Mouse (Mus musculus) forebrain, embryonic 13.5 days (tissue): ENCODE results near the gene Atp5d. TPM values are rescaled to one million over a fixed set of nuclear protein-coding genes. Genes with fewer than 3 reads are reported as not detected.

ENCODE experiments used
- ATAC-seq: fragments of 200-750 bp; cut with Nextera tagmentation; 2 replicates; pipeline ENCODE4 v1.8.0; 2017
- H3K27ac ChIP-seq: fragments of 300-500 bp; sonication (generic); 2 replicates; pipeline ENCODE4 v1.5.1; 2015; ENCODE audit warnings: inconsistent platforms, mild to moderate bottlenecking, moderate library complexity
- H3K27me3 ChIP-seq: fragments of 300-500 bp; sonication (generic); 2 replicates; pipeline ENCODE4 v1.6.1; 2015; ENCODE audit warnings: mild to moderate bottlenecking, inconsistent platforms
- H3K36me3 ChIP-seq: fragments of 300-500 bp; sonication (generic); 2 replicates; pipeline ENCODE4 v1.6.1; 2015; ENCODE audit warnings: mild to moderate bottlenecking, inconsistent platforms; ENCODE audit not compliant: poor library complexity, severe bottlenecking
- H3K4me1 ChIP-seq: fragments of 300-500 bp; sonication (generic); 2 replicates; pipeline ENCODE4 v1.6.1; 2015; ENCODE audit warnings: inconsistent platforms
- H3K4me2 ChIP-seq: fragments of 300-500 bp; sonication (generic); 2 replicates; pipeline ENCODE4 v1.6.1; 2015; ENCODE audit warnings: inconsistent platforms, mild to moderate bottlenecking, moderate library complexity
- H3K4me3 ChIP-seq: fragments of 300-500 bp; sonication (generic); 2 replicates; pipeline ENCODE4 v1.5.1; 2015; ENCODE audit warnings: mild to moderate bottlenecking, inconsistent platforms
- H3K9ac ChIP-seq: fragments of 300-500 bp; sonication (generic); 2 replicates; pipeline ENCODE4 v1.6.1; 2015; ENCODE audit warnings: mild to moderate bottlenecking, inconsistent platforms
- H3K9me3 ChIP-seq: fragments of 300-500 bp; sonication (generic); replicated peaks from 2 replicates; pipeline ENCODE4 v1.6.1; 2016; ENCODE audit warnings: inconsistent platforms
- WGBS: fragments of 180-500 bp; shearing (Covaris S2); methylation state at CpG from one replicate; pipeline ENCODE4 v1.1.7; 2015; 5-methylcytosine and 5-hydroxymethylcytosine counted together
- polyA plus RNA-seq: library from polyadenylated mRNA; unstranded; fragments of >200 nt; fragmentation: Nextera tagmentation; extraction: Ambion mirVana; gene quantifications from 2 replicates; pipeline ENCODE4 v1.2.1, GENCODE M21; 2015

Gene Atp5d
- polyA plus RNA-seq, 1 experiment from 2014 or later: 459 TPM

GRCm38 (mm10) chr10:80120146-80120545 is 18.3 kb upstream of the Atp5d start:
- Histone ChIP-seq H3K9ac (peak overlapping the region; percentile 34), H3K4me2 (no peak overlapping the region), H3K27ac (no peak overlapping the region), H3K4me1 (peaks cover 44% of the 10 kb centered on the region), H3K36me3 (peaks cover 73% of the 10 kb centered on the region), H3K27me3 (no peaks in the 10 kb centered on the region), H3K9me3 (no peaks in the 10 kb centered on the region), H3K4me3 (no peak overlapping the region)
- no peak for ATAC-seq
- 66% methylated on average over 2 of the region's 2 CpGs for WGBS

- no peak overlapping the region for H3K4me2 ChIP-seq
- WGBS: 98% methylated on average over 2 of the region's 2 CpGs
- no peak for ATAC-seq
- peaks cover 42% of the 10 kb centered on the region for H3K4me1 ChIP-seq
- no peak overlapping the region for H3K27ac ChIP-seq
- no peaks in the 10 kb centered on the region for H3K27me3 ChIP-seq
- H3K4me3 ChIP-seq: no peak overlapping the region
- no peak overlapping the region for H3K9ac ChIP-seq
- H3K9me3 ChIP-seq: no peaks in the 10 kb centered on the region
- H3K36me3 ChIP-seq: peaks cover 88% of the 10 kb centered on the region
Observed at GRCm38 (mm10) chr10:80121639-80122038, 16.8 kb upstream of the Atp5d start.

- H3K9me3 ChIP-seq: no peaks in the 10 kb centered on the region
- H3K27ac ChIP-seq: no peak overlapping the region
- H3K36me3 ChIP-seq: peaks cover 97% of the 10 kb centered on the region
- no peak overlapping the region for H3K9ac ChIP-seq
- ATAC-seq: no peak
- H3K27me3 ChIP-seq: no peaks in the 10 kb centered on the region
- 91% methylated on average over 9 of the region's 9 CpGs for WGBS
- no peak overlapping the region for H3K4me2 ChIP-seq
- H3K4me1 ChIP-seq: peaks cover 18% of the 10 kb centered on the region
- H3K4me3 ChIP-seq: no peak overlapping the region
Observed at GRCm38 (mm10) chr10:80123932-80124562, 14.4 kb upstream of the Atp5d start.

- Histone ChIP-seq H3K4me2 (no peak overlapping the region), H3K27ac (no peak overlapping the region), H3K9ac (no peak overlapping the region), H3K9me3 (no peaks in the 10 kb centered on the region), H3K4me1 (peaks cover 17% of the 10 kb centered on the region), H3K27me3 (no peaks in the 10 kb centered on the region), H3K36me3 (peaks cover 99% of the 10 kb centered on the region), H3K4me3 (peak overlapping the region; percentile 2; the same call in 1 of the 2 replicates)
- WGBS: 94% methylated on average over 8 of the region's 8 CpGs
- no peak for ATAC-seq
Observed at GRCm38 (mm10) chr10:80127920-80128319, 10.5 kb upstream of the Atp5d start.

GRCm38 (mm10) chr10:80129846-80130245 is 8.6 kb upstream of the Atp5d start:
- H3K9ac ChIP-seq: no peak overlapping the region
- H3K4me3 ChIP-seq: no peak overlapping the region
- WGBS: 92% methylated on average over 9 of the region's 9 CpGs
- no peaks in the 10 kb centered on the region for H3K27me3 ChIP-seq
- peaks cover 100% of the 10 kb centered on the region for H3K36me3 ChIP-seq
- peaks cover 24% of the 10 kb centered on the region for H3K4me1 ChIP-seq
- no peak overlapping the region for H3K4me2 ChIP-seq
- no peak for ATAC-seq
- H3K27ac ChIP-seq: no peak overlapping the region
- no peaks in the 10 kb centered on the region for H3K9me3 ChIP-seq

GRCm38 (mm10) chr10:80130403-80131031 is 7.9 kb upstream of the Atp5d start:
- H3K4me1 ChIP-seq: peaks cover 24% of the 10 kb centered on the region
- ATAC-seq: no peak
- no peak overlapping the region for H3K4me2 ChIP-seq
- H3K36me3 ChIP-seq: peaks cover 100% of the 10 kb centered on the region
- no peak overlapping the region for H3K9ac ChIP-seq
- no peak overlapping the region for H3K4me3 ChIP-seq
- H3K27me3 ChIP-seq: no peaks in the 10 kb centered on the region
- no peaks in the 10 kb centered on the region for H3K9me3 ChIP-seq
- no peak overlapping the region for H3K27ac ChIP-seq
- 87% methylated on average over 18 of the region's 18 CpGs for WGBS

GRCm38 (mm10) chr10:80131316-80131951 is 7.0 kb upstream of the Atp5d start:
- Histone ChIP-seq H3K9me3 (no peaks in the 10 kb centered on the region), H3K4me2 (peak overlapping the region; percentile 37), H3K4me1 (peaks cover 28% of the 10 kb centered on the region), H3K27ac (no peak overlapping the region), H3K9ac (peak overlapping the region; percentile 34), H3K4me3 (no peak overlapping the region; the same call in 1 of the 2 replicates), H3K27me3 (peaks cover 4% of the 10 kb centered on the region; the same call in 1 of the 2 replicates), H3K36me3 (peaks cover 98% of the 10 kb centered on the region)
- peak; percentile 58 for ATAC-seq
- WGBS: 17% methylated on average over 55 of the region's 55 CpGs

GRCm38 (mm10) chr10:80131952-80132350 is 6.5 kb upstream of the Atp5d start:
- H3K36me3 ChIP-seq: peaks cover 93% of the 10 kb centered on the region
- peaks cover 9% of the 10 kb centered on the region for H3K27me3 ChIP-seq
- peaks cover 33% of the 10 kb centered on the region for H3K4me1 ChIP-seq
- no peak for ATAC-seq
- peak overlapping the region; percentile 37 for H3K4me2 ChIP-seq
- H3K4me3 ChIP-seq: no peak overlapping the region
- no peaks in the 10 kb centered on the region for H3K9me3 ChIP-seq
- peak overlapping the region; percentile 34; the same call in 1 of the 2 replicates for H3K9ac ChIP-seq
- WGBS: 38% methylated on average over 27 of the region's 27 CpGs
- H3K27ac ChIP-seq: no peak overlapping the region

- WGBS: 68% methylated on average over 8 of the region's 8 CpGs
- H3K4me3 ChIP-seq: no peak overlapping the region
- H3K9me3 ChIP-seq: no peaks in the 10 kb centered on the region
- H3K36me3 ChIP-seq: peaks cover 79% of the 10 kb centered on the region
- no peak overlapping the region for H3K27ac ChIP-seq
- no peak for ATAC-seq
- peaks cover 47% of the 10 kb centered on the region for H3K4me1 ChIP-seq
- 0 out of 2 replicates have a peak overlapping the region, but pooled peaks have one; percentile 16 for H3K9ac ChIP-seq
- no peak overlapping the region for H3K4me2 ChIP-seq
- H3K27me3 ChIP-seq: peaks cover 10% of the 10 kb centered on the region
Observed at GRCm38 (mm10) chr10:80133226-80133849, 5.1 kb upstream of the Atp5d start.

GRCm38 (mm10) chr10:80134421-80134820 is 4.0 kb upstream of the Atp5d start:
- H3K4me1 ChIP-seq: peaks cover 53% of the 10 kb centered on the region
- no peaks in the 10 kb centered on the region for H3K9me3 ChIP-seq
- no peak overlapping the region for H3K4me3 ChIP-seq
- peaks cover 10% of the 10 kb centered on the region for H3K27me3 ChIP-seq
- H3K27ac ChIP-seq: no peak overlapping the region; the same call in 1 of the 2 replicates
- ATAC-seq: no peak
- no peak overlapping the region for H3K9ac ChIP-seq
- no peak overlapping the region for H3K4me2 ChIP-seq
- peaks cover 68% of the 10 kb centered on the region for H3K36me3 ChIP-seq
- 93% methylated on average over 9 of the region's 9 CpGs for WGBS

- peaks cover 56% of the 10 kb centered on the region for H3K4me1 ChIP-seq
- WGBS: 91% methylated on average over 10 of the region's 10 CpGs
- H3K9me3 ChIP-seq: no peaks in the 10 kb centered on the region
- H3K27me3 ChIP-seq: peaks cover 10% of the 10 kb centered on the region
- no peak overlapping the region for H3K4me2 ChIP-seq
- no peak overlapping the region for H3K4me3 ChIP-seq
- no peak overlapping the region; the same call in 1 of the 2 replicates for H3K27ac ChIP-seq
- H3K36me3 ChIP-seq: peaks cover 61% of the 10 kb centered on the region
- no peak overlapping the region for H3K9ac ChIP-seq
- no peak for ATAC-seq
Observed at GRCm38 (mm10) chr10:80135161-80135560, 3.3 kb upstream of the Atp5d start.

- H3K36me3 ChIP-seq: peaks cover 56% of the 10 kb centered on the region
Observed at GRCm38 (mm10) chr10:80135641-80136040, 2.8 kb upstream of the Atp5d start.

More at GRCm38 (mm10) chr10:80135641-80136040, 2.8 kb upstream of the Atp5d start:
- WGBS: 81% methylated on average over 1 of the region's 1 CpGs
- H3K9me3 ChIP-seq: no peaks in the 10 kb centered on the region
- peaks cover 10% of the 10 kb centered on the region for H3K27me3 ChIP-seq
- no peak overlapping the region for H3K27ac ChIP-seq
- no peak overlapping the region for H3K4me3 ChIP-seq
- no peak for ATAC-seq
- H3K4me1 ChIP-seq: peaks cover 59% of the 10 kb centered on the region
- no peak overlapping the region for H3K4me2 ChIP-seq
- no peak overlapping the region for H3K9ac ChIP-seq
